Mouse (Mus musculus) intestine, embryonic 15.5 days (tissue): Measurements from ENCODE around the gene Gm17190. TPM values are rescaled to one million over a fixed set of nuclear protein-coding genes. Genes with fewer than 3 reads are reported as not detected.
"Not testable (repeated sequence)": the region's sequence is repeated elsewhere in the genome, so short reads cannot be mapped to it uniquely, and the experiment has no call there.

Source experiments
- ATAC-seq: fragments of 200-750 bp; cut with Nextera tagmentation; 2 replicates; pipeline ENCODE4 v1.8.0; 2017; ENCODE audit warnings: moderate TSS enrichment, moderate library complexity
- H3K27ac ChIP-seq: fragments of 300-500 bp; sonication (generic); 2 replicates; pipeline ENCODE4 v1.5.1; 2015; ENCODE audit warnings: mild to moderate bottlenecking, inconsistent platforms
- H3K27me3 ChIP-seq: fragments of 300-500 bp; sonication (generic); replicated peaks from 2 replicates; pipeline ENCODE4 v1.6.1; 2015; ENCODE audit warnings: inconsistent platforms
- H3K36me3 ChIP-seq: fragments of 300-500 bp; sonication (generic); 2 replicates; pipeline ENCODE4 v1.6.1; 2015; ENCODE audit warnings: inconsistent platforms
- H3K4me1 ChIP-seq: fragments of 300-500 bp; sonication (generic); replicated peaks from 2 replicates; pipeline ENCODE4 v1.6.1; 2015; ENCODE audit warnings: inconsistent platforms
- H3K4me2 ChIP-seq: fragments of 300-500 bp; sonication (generic); replicated peaks from 2 replicates; pipeline ENCODE4 v1.6.1; 2015; ENCODE audit warnings: mild to moderate bottlenecking, inconsistent platforms
- H3K4me3 ChIP-seq: fragments of 300-500 bp; sonication (generic); replicated peaks from 2 replicates; pipeline ENCODE4 v1.5.1; 2015; ENCODE audit warnings: inconsistent platforms
- H3K9ac ChIP-seq: fragments of 300-500 bp; sonication (generic); 2 replicates; pipeline ENCODE4 v1.6.1; 2015; ENCODE audit warnings: inconsistent platforms
- H3K9me3 ChIP-seq: fragments of 300-500 bp; sonication (generic); 2 replicates; pipeline ENCODE4 v1.6.1; 2016; ENCODE audit warnings: inconsistent platforms
- WGBS: fragments of 180-500 bp; shearing (Covaris S2); methylation state at CpG from one replicate; pipeline ENCODE4 v1.1.7; 2015; 5-methylcytosine and 5-hydroxymethylcytosine counted together
- polyA plus RNA-seq: library from polyadenylated mRNA; unstranded; fragments of >200 nt; fragmentation: Nextera tagmentation; extraction: Ambion mirVana; gene quantifications from 2 replicates; pipeline ENCODE4 v1.2.1, GENCODE M21; 2015

The Gm17190 gene
- not detected in 2 replicates for polyA plus RNA-seq

DNA sequence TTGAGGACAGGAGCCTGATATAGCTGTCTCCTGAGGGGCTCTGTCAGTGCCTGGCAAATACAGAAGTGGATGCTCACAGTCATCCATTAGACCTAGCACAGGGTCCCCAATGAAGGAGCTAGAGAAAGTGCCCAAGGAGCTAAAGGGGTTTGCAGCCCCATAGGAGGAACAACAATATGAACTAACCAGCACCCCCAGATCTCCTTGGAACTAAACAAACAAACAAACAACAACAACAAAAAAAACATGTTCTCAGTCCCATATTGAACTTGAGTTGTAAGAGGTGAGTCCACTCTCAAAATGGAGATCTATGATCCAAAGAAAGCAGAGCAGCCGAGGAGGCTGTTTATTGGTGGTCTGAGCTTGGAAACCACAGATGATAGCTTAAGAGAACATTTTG, at the start of gene Gm17190:
Gene Gm17190, plus strand, starts transcription at position 301 of the 400 bp plus-strand sequence.
- H3K9me3 ChIP-seq, H3K4me3 ChIP-seq, ATAC-seq, H3K9ac ChIP-seq, H3K4me2 ChIP-seq, H3K4me1 ChIP-seq, H3K27ac ChIP-seq, H3K27me3 ChIP-seq, H3K36me3 ChIP-seq: not testable (repeated sequence)
- 88% methylated on average over 1 of the region's 1 CpGs for whole genome bisulfite sequencing

DNA sequence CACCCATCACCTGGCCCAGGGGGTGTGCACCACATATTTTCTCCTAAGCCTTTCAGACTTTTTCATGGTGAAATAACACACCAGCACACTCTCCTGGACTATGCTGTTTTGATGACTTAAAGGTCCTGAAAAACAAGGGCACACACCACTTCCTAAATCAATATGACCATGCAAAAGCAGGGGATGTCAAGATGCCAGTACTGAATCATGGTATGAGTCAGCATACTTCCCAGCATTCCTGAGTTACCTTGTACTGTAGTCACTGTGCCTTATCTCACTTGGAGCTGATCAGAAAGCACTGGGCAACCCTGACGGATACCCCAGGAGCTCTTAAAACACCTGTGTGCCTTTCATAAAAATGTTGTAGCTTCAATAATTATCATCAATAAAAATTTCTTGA, 42.3 kb upstream of the Gm17190 start:
- no peaks in the 10 kb centered on the region for H3K27me3 ChIP-seq
- no peaks in the 10 kb centered on the region for H3K4me1 ChIP-seq
- 61% methylated on average over 1 of the region's 1 CpGs for WGBS
- H3K4me2 ChIP-seq, result no peak overlapping the region
- no peak overlapping the region for H3K9ac ChIP-seq
- no peaks in the 10 kb centered on the region for H3K36me3 ChIP-seq
- no peak overlapping the region for H3K4me3 ChIP-seq
- no peak overlapping the region for H3K27ac ChIP-seq
- H3K9me3 ChIP-seq, result no peaks in the 10 kb centered on the region
- no peak for ATAC-seq

DNA sequence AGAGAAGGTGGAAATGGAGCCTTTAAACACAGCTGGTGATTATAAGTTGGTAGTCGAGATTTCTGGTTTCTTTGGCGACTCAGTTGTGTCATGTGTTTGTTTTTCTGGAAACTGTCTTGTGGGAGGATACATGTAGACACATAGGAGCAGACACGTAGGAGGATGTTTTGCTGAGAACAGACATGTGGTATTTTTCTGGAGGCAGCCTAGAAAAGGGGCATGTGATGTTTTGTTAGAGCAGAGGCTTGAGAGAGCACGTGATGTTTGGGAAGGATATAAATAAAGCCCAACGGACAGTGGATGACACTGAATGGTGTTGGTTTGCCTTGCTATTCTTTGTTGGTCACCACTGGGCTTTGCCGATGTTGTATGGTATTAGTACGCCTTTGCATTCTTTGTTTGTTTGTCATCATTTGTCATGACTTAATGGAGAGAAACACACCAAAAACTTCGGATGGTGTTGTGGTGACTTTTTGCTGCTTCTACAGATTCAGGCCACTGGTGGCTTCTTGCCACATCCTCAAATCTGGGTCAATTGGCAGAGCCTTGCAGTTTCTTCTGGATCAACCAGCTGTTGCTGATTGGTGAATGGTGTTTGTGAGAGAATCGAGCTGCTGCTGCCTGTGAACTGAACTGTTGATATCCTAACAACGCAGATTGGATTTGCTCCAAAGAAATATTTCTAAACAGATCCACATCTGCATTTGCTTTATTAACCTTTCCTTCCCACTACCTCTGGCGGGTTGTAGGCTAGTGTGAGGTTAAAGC, 41.4 kb upstream of the Gm17190 start:
- Histone ChIP-seq H3K9ac (no peak overlapping the region), H3K4me3 (no peak overlapping the region), H3K36me3 (no peaks in the 10 kb centered on the region), H3K27ac (no peak overlapping the region), H3K4me2 (no peak overlapping the region), H3K27me3 (no peaks in the 10 kb centered on the region), H3K4me1 (no peaks in the 10 kb centered on the region), H3K9me3 (no peaks in the 10 kb centered on the region)
- 64% methylated on average over 11 of the region's 11 CpGs for WGBS
- ATAC-seq, result no peak

DNA sequence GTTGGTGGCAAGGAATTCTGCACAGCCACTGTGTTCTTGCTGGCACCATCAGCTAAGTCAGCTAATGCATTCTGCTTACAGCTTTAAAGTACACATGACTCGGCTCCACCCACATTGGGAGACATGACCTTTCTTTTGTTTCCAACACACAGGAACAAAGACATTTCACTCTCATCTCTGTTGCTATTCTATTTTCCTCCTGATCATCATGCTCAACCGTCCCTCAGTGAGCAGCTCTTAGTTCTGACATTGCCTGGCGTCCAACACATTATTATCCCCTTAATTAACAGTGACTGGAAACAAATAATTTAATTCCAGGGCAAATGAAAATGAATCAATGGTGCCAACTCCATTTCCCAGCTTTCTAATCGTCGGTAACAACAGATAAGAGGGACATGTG, 36.5 kb upstream of the Gm17190 start:
- H3K27ac ChIP-seq, result no peak overlapping the region
- no peak for ATAC-seq
- H3K9me3 ChIP-seq, result no peaks in the 10 kb centered on the region
- H3K36me3 ChIP-seq, result no peaks in the 10 kb centered on the region
- 71% methylated on average over 5 of the region's 5 CpGs for WGBS
- H3K4me3 ChIP-seq, result no peak overlapping the region
- H3K27me3 ChIP-seq, result no peaks in the 10 kb centered on the region
- no peak overlapping the region for H3K4me2 ChIP-seq
- no peaks in the 10 kb centered on the region for H3K4me1 ChIP-seq
- no peak overlapping the region for H3K9ac ChIP-seq

DNA sequence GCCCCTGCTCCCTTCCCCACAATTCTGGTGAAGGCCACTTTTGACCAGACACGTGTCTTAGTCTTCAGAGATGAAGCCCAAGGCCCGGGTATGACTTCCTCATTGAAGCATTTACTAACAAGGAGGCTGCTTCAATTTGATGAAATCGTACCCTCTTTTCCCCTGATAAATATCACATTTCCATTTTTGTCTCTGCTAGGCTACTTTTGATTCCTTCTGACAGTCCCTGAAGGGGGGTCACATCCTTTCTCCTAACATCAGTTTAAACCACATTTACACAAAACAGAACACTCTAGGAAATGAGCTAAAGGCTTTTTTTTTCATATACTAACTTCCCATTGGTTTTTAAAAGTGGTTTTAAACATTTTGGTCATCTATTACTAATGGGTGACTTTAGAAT, 29.1 kb upstream of the Gm17190 start:
- Histone ChIP-seq H3K9me3 (no peaks in the 10 kb centered on the region), H3K4me1 (no peaks in the 10 kb centered on the region), H3K9ac (no peak overlapping the region), H3K27ac (no peak overlapping the region), H3K4me2 (no peak overlapping the region), H3K36me3 (no peaks in the 10 kb centered on the region), H3K27me3 (no peaks in the 10 kb centered on the region), H3K4me3 (no peak overlapping the region)
- ATAC-seq, result no peak
- 83% methylated on average over 3 of the region's 3 CpGs for WGBS

DNA sequence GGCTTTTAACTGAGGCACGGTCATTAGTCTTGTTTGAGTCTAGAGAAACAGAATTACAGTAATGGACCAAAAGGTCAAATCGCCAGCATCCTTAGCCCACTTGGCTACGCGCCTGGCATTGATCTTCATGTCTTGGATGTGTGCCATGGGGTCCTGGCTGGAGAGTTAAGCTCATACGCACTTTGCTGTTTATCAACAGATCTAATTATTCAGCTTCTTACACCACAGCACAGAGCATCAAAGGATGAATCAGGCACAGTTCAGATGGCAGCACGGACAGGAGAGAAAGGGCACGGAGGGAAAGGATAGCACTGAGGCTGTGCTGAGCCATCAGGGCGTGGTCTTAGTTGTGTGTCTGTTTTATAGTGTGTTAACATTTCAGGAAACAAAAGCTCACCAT, 8.3 kb upstream of the Gm17190 start:
- Histone ChIP-seq H3K4me3 (no peak overlapping the region), H3K9me3 (no peaks in the 10 kb centered on the region), H3K4me2 (no peak overlapping the region), H3K27ac (no peak overlapping the region), H3K9ac (no peak overlapping the region), H3K27me3 (no peaks in the 10 kb centered on the region), H3K36me3 (no peaks in the 10 kb centered on the region), H3K4me1 (no peaks in the 10 kb centered on the region)
- no peak for ATAC-seq
- WGBS, result 46% methylated on average over 8 of the region's 8 CpGs

DNA sequence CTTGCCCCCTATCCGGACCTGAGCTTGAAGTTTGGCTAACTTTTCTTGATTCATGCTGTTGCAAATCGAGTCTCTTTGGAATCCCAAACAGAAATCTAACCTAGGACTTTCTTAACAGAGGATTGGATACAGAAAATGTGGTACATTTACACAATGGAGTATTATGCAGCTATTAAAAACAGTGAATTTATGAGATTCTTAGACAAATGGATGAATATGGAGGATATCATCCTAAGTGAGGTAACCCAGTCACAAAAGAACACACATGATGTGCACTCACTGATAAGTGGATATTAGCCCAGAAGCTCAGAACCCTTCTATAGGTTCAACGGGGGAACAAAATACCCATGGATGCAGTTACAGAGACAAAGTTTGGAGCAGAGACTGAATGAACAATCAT, 578 bp upstream of the Gm17190 start, which contains the start of gene Gm20075:
Gene Gm20075, minus strand, starts transcription at position 101 of the 400 bp plus-strand sequence.
- WGBS, result 85% methylated on average over 3 of the region's 3 CpGs
- ATAC-seq, result not testable (repeated sequence)

DNA sequence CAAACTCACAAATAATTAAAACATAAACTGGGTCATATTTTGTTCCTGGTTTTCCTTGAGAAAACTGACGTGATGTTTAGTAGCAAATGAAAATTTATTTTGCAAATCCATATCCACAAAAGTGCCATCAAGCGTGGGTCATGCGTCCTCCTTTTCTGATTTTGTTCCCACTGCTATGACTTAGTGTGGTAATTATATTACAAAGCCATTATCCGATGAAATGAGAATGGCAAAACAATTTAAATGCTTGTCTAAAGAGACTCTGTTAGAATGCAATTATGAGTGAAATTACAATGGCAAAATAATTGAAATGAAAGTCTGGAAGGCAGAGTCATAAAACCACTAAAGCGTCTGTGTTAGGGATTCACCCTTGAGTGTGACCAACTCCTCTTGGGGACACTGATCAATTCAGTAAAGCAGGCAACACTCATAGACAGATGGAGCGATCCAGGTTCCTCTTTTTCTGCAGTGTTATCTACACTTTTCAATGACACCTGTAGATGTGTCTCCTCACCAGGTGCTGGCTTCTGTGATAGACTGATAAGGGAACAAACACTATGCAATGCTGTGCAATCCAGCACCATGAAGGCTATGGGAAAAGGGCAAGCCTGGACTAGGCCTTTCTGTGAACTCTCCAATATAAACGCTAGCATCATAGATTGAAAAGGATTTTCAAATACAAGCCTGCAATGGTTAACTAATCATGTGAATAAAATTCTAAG, 3.9 kb downstream of the Gm17190 start:
- no peak for ATAC-seq
- H3K4me2 ChIP-seq, result no peak overlapping the region
- no peaks in the 10 kb centered on the region for H3K27me3 ChIP-seq
- H3K36me3 ChIP-seq, result no peaks in the 10 kb centered on the region
- 69% methylated on average over 7 of the region's 7 CpGs for WGBS
- no peak overlapping the region for H3K4me3 ChIP-seq
- no peaks in the 10 kb centered on the region for H3K9me3 ChIP-seq
- no peak overlapping the region for H3K27ac ChIP-seq
- no peak overlapping the region for H3K9ac ChIP-seq
- no peaks in the 10 kb centered on the region for H3K4me1 ChIP-seq

More for the DNA sequence above, 578 bp upstream of the Gm17190 start, which contains the start of gene Gm20075:
- not testable (repeated sequence) for H3K4me3 ChIP-seq, H3K27me3 ChIP-seq, H3K4me1 ChIP-seq, H3K27ac ChIP-seq, H3K36me3 ChIP-seq, H3K9me3 ChIP-seq, H3K4me2 ChIP-seq, H3K9ac ChIP-seq

DNA sequence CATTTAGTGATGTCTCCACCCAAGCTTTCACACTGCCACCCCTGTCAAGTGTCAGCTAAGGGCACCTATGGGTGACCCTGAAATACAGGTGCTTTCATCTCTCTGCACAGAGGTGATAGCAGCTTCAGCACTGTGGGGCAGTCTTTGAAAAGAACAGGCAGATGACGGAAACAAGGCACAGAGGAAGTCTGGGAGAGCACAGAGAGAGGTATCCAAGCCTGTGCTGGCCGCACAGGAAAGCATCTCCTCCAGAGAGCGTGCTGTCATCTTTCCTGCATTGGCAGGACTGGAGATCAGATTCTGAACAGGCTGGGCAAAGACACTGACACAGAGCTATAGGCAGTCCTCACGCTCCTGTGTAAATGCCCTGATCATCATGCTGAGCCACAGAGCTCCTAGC, 9.1 kb downstream of the Gm17190 start:
- Histone ChIP-seq H3K4me3 (no peak overlapping the region), H3K4me1 (no peaks in the 10 kb centered on the region), H3K9me3 (no peaks in the 10 kb centered on the region), H3K4me2 (no peak overlapping the region), H3K9ac (no peak overlapping the region), H3K27ac (no peak overlapping the region), H3K27me3 (no peaks in the 10 kb centered on the region), H3K36me3 (no peaks in the 10 kb centered on the region)
- WGBS, result 70% methylated on average over 4 of the region's 4 CpGs
- ATAC-seq, result no peak

DNA sequence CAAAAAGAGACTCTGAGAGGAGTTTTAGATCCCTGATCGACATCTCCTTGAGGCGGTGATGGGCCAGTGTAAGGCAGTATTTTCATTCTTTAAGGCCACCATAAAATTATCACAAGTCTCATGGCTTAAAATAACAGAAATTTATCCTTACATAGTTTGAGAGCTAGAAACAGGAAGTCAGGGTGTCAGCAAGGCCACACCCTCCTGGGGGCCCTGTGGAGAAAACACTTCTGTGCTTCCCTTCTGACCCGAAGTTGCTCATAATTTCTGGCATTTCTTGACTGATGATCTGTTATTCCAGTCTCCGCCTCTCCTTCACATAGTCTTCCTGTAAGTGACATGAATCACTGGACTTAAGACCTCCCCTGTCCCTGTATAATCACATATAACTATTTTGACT, 24.5 kb downstream of the Gm17190 start:
- no peaks in the 10 kb centered on the region for H3K36me3 ChIP-seq

DNA sequence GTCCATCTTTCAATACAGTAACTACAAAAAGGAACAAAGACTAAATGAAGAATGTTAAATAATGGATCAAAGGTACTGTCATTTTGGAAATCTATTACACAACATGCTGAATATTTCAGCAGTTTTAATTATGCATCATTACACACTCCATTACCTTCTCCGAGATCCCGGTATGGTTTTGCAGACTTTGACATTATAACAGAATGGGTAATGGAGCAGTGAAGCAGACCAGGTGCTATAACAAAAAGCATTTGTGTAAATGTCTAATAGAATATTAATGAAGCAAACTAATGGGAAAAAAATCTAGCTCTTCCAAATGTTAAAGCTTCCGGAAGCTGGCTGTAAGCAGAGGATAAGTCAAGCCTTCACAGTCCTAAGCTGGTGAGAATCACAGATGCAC, 28.9 kb downstream of the Gm17190 start:
- no peak overlapping the region for H3K27ac ChIP-seq
- H3K4me3 ChIP-seq, result no peak overlapping the region
- no peak overlapping the region for H3K9ac ChIP-seq
- no peaks in the 10 kb centered on the region for H3K4me1 ChIP-seq
- no peaks in the 10 kb centered on the region for H3K9me3 ChIP-seq
- no peak overlapping the region for H3K4me2 ChIP-seq
- WGBS, result 84% methylated on average over 3 of the region's 3 CpGs
- H3K27me3 ChIP-seq, result no peaks in the 10 kb centered on the region
- ATAC-seq, result no peak
- no peaks in the 10 kb centered on the region for H3K36me3 ChIP-seq

More for the DNA sequence above, 24.5 kb downstream of the Gm17190 start:
- H3K4me1 ChIP-seq, result no peaks in the 10 kb centered on the region
- H3K4me2 ChIP-seq, result no peak overlapping the region
- H3K9me3 ChIP-seq, result no peaks in the 10 kb centered on the region
- no peaks in the 10 kb centered on the region for H3K27me3 ChIP-seq
- H3K9ac ChIP-seq, result no peak overlapping the region
- no peak overlapping the region for H3K27ac ChIP-seq
- WGBS, result 64% methylated on average over 4 of the region's 4 CpGs
- H3K4me3 ChIP-seq, result no peak overlapping the region
- ATAC-seq, result no peak

DNA sequence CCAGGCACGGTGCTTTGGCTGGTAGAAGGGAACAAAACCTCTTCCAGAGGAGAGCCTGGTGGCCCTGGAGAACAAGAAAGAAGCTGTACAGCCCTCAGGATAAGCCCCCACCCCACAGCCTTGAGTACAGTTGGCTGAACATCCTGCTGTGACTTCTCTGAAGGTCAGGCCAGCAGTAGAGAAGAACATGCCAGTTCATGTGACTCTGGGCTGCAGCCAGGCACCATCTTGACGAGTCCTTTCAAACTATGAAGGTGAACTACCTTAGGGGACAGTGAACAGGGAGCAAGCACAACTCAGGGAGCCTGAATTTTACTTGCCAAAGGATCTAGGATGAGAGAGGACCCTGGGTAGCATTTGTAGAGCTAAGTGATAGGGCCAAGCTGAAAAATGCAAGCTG, 30.9 kb downstream of the Gm17190 start:
- no peak overlapping the region for H3K9ac ChIP-seq
- whole genome bisulfite sequencing, result 79% methylated on average over 2 of the region's 2 CpGs
- H3K9me3 ChIP-seq, result no peaks in the 10 kb centered on the region
- no peak overlapping the region for H3K4me3 ChIP-seq
- H3K27me3 ChIP-seq, result no peaks in the 10 kb centered on the region
- no peaks in the 10 kb centered on the region for H3K4me1 ChIP-seq
- no peak for ATAC-seq
- H3K36me3 ChIP-seq, result no peaks in the 10 kb centered on the region
- no peak overlapping the region for H3K4me2 ChIP-seq
- H3K27ac ChIP-seq, result no peak overlapping the region

DNA sequence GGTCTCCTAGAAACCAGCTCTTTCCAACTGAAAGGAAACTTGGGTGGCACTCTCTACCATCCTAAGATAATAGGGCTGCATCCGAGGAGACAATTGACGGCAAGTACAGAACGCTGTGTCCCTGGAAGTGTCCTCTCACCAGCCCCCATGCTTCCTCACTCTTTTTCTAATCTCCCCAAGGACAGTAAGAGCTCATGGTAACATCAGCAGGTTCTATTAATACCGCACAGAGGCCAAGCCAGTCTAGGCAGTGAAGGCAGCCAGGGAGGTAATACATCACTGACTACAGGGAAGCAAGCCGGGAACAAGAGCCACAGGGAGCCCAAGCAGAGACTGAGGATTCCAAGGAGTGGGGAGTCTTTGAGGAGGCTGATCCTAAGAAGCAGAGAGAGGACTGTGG, 43.2 kb downstream of the Gm17190 start:
- H3K36me3 ChIP-seq, result no peaks in the 10 kb centered on the region
- H3K4me3 ChIP-seq, result no peak overlapping the region
- peaks cover 18% of the 10 kb centered on the region for H3K27me3 ChIP-seq
- no peaks in the 10 kb centered on the region for H3K4me1 ChIP-seq
- no peak overlapping the region for H3K27ac ChIP-seq
- no peaks in the 10 kb centered on the region for H3K9me3 ChIP-seq
- ATAC-seq, result no peak
- no peak overlapping the region for H3K4me2 ChIP-seq
- H3K9ac ChIP-seq, result no peak overlapping the region
- WGBS, result 73% methylated on average over 5 of the region's 5 CpGs
